Mouse (Mus musculus) spleen, postnatal 14 days (tissue): ENCODE measurements around the gene Snap25.

Experiments used
- DNase-seq, 2 experiments: peaks; one replicate each; pipeline ENCODE4 v3.0.0; 2021 to 2022; ENCODE audit warnings: low spot score in 2 of 2

The Snap25 gene

DNA sequence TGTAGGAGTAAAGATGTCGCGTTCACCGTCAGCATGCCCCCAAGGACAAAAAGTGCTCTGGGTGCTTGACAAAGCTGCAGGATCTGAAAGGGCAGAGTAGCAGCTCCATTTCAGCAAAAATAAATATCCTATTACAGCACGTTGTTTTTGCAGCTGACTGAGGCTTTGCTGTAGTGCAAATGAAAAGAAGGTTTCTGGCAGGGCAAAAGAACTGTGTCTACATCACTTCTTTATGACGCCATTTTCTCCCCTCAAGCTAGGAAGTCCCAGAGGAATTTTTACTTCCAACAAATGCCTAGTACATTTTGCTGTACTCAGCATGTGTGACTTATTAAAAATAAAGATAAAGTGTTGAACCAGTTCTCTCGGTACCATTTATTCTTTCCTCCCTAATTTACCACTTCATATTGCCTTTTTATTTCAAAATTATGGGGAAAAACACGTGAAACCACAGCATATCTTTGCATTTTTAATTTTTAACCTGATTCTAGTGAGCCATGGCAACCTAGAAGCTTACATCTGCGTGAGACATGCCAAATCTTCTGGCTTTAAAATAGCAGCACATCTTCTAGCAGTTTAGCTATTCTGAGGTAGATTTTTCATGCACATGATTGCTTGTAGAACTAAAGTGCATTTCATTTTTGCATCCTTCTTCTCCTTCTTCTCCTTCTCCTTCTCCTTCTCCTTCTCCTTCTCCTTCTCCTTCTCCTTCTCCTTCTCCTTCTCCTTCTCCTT, 94.9 kb downstream of the Snap25 start:
- DNase-seq, result no peak

DNA sequence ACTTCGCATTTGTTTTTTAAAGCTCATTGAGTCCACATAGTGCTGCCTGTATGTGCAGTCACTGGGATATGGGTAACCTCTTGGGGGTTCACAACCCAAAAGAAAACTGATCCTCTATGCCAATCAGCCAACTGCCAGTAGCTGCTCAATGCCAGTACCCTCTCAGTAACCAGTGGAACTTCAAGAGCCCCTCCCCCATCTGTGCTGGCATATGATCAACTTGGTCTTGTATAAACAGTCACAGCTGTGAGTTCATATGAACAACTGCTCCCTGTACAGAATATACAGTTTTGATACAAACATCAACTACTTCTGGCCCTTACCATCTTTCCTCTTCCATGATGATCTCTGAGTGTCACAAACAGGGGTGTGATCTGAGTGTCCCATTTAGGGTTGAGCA, 98.1 kb downstream of the Snap25 start:
- DNase-seq, result no peak

- no peak for DNase-seq
Observed at GRCm38 (mm10) chr2:136816717-136817400, 103.6 kb downstream of the Snap25 start.

DNA sequence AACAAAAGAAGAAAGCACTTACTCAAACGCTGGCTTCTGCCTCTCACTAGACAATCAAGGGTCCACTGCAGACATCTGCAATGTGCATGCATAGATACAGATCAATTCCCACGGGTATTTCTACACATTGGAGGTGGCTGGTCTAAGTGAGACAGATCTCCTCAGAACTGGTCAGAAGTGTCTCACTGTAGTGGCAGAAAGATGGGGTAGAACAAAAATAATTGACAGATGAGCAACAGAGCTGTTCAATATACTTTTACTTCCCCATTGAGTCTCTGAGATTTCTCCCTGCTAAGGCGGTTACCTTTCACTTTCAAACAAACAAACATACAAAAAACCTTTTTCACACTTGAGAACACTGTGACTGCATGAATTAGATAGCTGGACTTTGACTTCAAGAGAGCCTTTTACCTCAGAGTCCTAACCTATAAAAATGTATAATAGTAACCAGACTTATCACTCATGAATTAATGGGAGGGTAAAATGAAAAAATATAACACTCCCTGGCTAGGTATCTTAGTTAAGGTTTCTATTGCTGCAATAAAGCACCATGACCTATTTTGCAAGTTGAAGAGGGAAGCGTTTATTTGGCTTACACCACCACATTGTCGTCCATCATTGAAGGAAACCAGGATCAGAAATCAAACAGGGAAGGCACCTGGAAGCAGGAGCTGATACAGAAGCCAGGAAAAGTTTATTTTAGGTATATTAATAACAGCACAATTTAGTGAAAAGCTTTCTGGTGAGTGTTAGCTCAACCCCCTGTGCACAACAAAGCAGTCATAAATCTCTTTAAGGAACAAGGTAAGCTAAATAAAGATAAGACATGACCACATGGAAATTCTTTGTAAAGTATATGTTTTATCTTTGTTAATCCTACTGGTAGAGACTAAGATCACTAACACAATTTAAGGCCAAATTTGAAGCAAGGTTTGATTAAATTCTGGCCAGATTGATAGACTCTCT, 110.8 kb downstream of the Snap25 start:
- DNase-seq, result no peak

DNA sequence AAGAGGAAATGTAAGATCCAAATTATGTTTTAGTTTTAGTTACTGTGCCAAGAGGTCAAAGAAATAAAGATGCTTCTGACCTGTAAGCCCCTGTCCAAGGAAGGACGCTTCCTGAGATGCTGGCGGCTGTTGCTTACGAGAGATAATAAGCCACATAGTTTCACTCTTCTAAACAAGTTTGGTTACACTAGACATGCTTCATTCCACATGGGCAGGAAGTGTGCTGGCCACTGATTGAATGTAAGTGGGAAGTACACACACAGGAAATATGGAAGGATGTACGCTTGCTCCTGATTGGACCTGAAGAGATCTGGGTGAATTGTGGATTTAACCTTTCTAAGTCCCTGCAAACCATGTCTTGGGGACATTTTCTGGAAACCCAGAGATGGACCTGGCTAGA, 114.4 kb downstream of the Snap25 start:
- DNase-seq, result no peak
